Mouse (Mus musculus): ENCODE results near the gene Cdc26. TPM values are rescaled to one million over a fixed set of nuclear protein-coding genes. Genes with fewer than 3 reads are reported as not detected.

The Cdc26 gene
- total and polyA plus RNA-seq, 3 experiments, result 78.2 to 258 (median 125) TPM

- TF ChIP-seq RCOR1 (conservative IDR thresholded peaks at IDR 0.05; ENCODE audit: low read depth, low read length) (no peak), MEF2A (IDR thresholded peaks at IDR 0.05; ENCODE audit: borderline replicate concordance, low read depth, low read length) (no peak), TCF12 (IDR thresholded peaks at IDR 0.05; ENCODE audit: low read depth, low read length) (peak; percentile 55; the same call in 1 of the 2 replicates), ZNF384 (IDR thresholded peaks at IDR 0.05; ENCODE audit: low read depth, low read length) (no peak), ZMIZ1 (IDR thresholded peaks at IDR 0.05; ENCODE audit: low read depth, low read length) (no peak), MAX (IDR thresholded peaks at IDR 0.05; ENCODE audit: low read length) (0 out of 2 replicates have a peak, but pooled peaks have one; percentile 57), E2F4 (IDR thresholded peaks at IDR 0.05; ENCODE audit: insufficient replicate concordance, low read depth, low read length) (no peak), GABPA (IDR thresholded peaks at IDR 0.05; ENCODE audit: insufficient replicate concordance, low read depth, low read length) (no peak), MXI1 (IDR thresholded peaks at IDR 0.05; ENCODE audit: low read depth, low read length) (peak; percentile 49), JUND (conservative IDR thresholded peaks at IDR 0.05; ENCODE audit: low read depth, low read length) (no peak), SMC3 (IDR thresholded peaks at IDR 0.05; ENCODE audit: low read depth, low read length) (peak; percentile 40; the same call in 1 of the 2 replicates), POLR2A (IDR thresholded peaks at IDR 0.05; ENCODE audit: low read depth, low read length) (peak; percentile 63; the same call in 1 of the 2 replicates)
These were observed 486 bp downstream of the Cdc26 start (continued) for GRCm38 (mm10) chr4:62407730-62408582.

- no peak overlapping the region for H3K9ac ChIP-seq (ENCODE audit: insufficient read depth, low read depth)
- dilution Hi-C loops (cut with MboI; ENCODE audit: extremely low pct_ligation_motif_present, extremely low pct_unique_long_range_greater_than_20kb, low sequenced_read_pairs), result no loop called here
- no peaks in the 10 kb centered on the region for H3K9me3 ChIP-seq (replicated peaks; ENCODE audit: low read length)
- peaks cover 8 to 39% of the 10 kb centered on the region in 2 experiments for H3K4me1 ChIP-seq (ENCODE audit: control insufficient read depth in 1 of 2, insufficient read depth in 2 of 2)
- H3K27ac ChIP-seq (ENCODE audit: insufficient read depth, low read depth), result no peak overlapping the region
- DNase-seq (ENCODE audit: extremely low read depth), result no peak
- peaks cover 14 to 54% of the 10 kb centered on the region in 2 experiments for H3K36me3 ChIP-seq (replicated peaks in 1 of 2; ENCODE audit: control insufficient read depth in 1 of 2, insufficient read depth in 1 of 2, low read length in 1 of 2)
- no peak overlapping the region for H3K4me2 ChIP-seq (ENCODE audit: insufficient read depth, low read depth, poor library complexity, severe bottlenecking)
- no peaks in the 10 kb centered on the region for H3K27me3 ChIP-seq (replicated peaks)
- TF ChIP-seq JUN (IDR thresholded peaks at IDR 0.05; ENCODE audit: insufficient read depth, low read depth, low read length) (no peak), ZMIZ1 (IDR thresholded peaks at IDR 0.05; ENCODE audit: low read depth, low read length) (no peak), ZC3H11A (IDR thresholded peaks at IDR 0.05; ENCODE audit: low read depth, low read length) (no peak), POLR2AphosphoS2 (IDR thresholded peaks at IDR 0.05; ENCODE audit: low read depth, low read length) (no peak), KAT2A (IDR thresholded peaks at IDR 0.05; ENCODE audit: insufficient replicate concordance, low read length) (no peak), ZNF384 (IDR thresholded peaks at IDR 0.05; ENCODE audit: low read depth, low read length) (no peak), PAX5 (IDR thresholded peaks at IDR 0.05; ENCODE audit: low read length) (no peak), MXI1 (IDR thresholded peaks at IDR 0.05; ENCODE audit: low read depth, low read length) (no peak), JUND (conservative IDR thresholded peaks at IDR 0.05; ENCODE audit: low read depth, low read length) (no peak), NELFE (IDR thresholded peaks at IDR 0.05; ENCODE audit: low read depth, low read length) (no peak), GABPA (IDR thresholded peaks at IDR 0.05; ENCODE audit: insufficient replicate concordance, low read depth, low read length) (no peak), MAFK (IDR thresholded peaks at IDR 0.05; ENCODE audit: insufficient replicate concordance, low read length) (no peak)
- peaks cover 67% of the 10 kb centered on the region for H3K79me2 ChIP-seq (replicated peaks; ENCODE audit: control insufficient read depth, extremely low read depth, insufficient read depth, poor library complexity, severe bottlenecking)
- no peak overlapping the region for H3K4me3 ChIP-seq (replicated peaks in 1 of 3; ENCODE audit: low read depth in 2 of 3, low read length in 2 of 3, poor library complexity in 1 of 3)
- in situ Hi-C loops (cut with MboI; ENCODE audit: low pct_ligation_motif_present, low pct_unique_long_range_greater_than_20kb, low sequenced_read_pairs), result loop anchor here (10.0 kb wide), 1 partner anchor 99 kb away; the partner anchor contains the start of gene Hdhd3
These were observed 2.3 kb downstream of the Cdc26 start for GRCm38 (mm10) chr4:62406133-62406532.
